Mouse (Mus musculus) olfactory bulb, adult 2 months (tissue): ENCODE data around the gene Osbp2.

ENCODE experiments used
- CTCF ChIP-seq: fragments of 200-500 bp; IDR thresholded peaks from 2 replicates; pipeline ENCODE4 v1.5.1; 2012; ENCODE audit warnings: low read depth, mild to moderate bottlenecking, low read length, moderate library complexity; ENCODE audit not compliant: insufficient read depth
- POLR2A ChIP-seq: fragments of 200-500 bp; IDR thresholded peaks from 2 replicates; pipeline ENCODE4 v1.6.1; 2012; ENCODE audit warnings: mild to moderate bottlenecking, low read depth, low read length, moderate library complexity; ENCODE audit not compliant: insufficient read depth

GRCm38 (mm10) chr11:3802057-3802456 is 61.6 kb downstream of the Osbp2 start:
- no peak for TF ChIP-seq POLR2A
- no peak for TF ChIP-seq CTCF
